Mouse (Mus musculus) CH12.LX (cell line): ENCODE measurements around the gene Nrxn3. TPM values are rescaled to one million over a fixed set of nuclear protein-coding genes. Genes with fewer than 3 reads are reported as not detected.

Experiments
- DNase-seq: peaks from one replicate; pipeline ENCODE4 v3.0.0-alpha.2; 2013; ENCODE audit errors: extremely low read depth
- H3K27ac ChIP-seq: 2 replicates; pipeline ENCODE4 v1.5.1; 2012; ENCODE audit warnings: low read depth, mild to moderate bottlenecking, control low read depth, moderate library complexity; ENCODE audit not compliant: insufficient read depth
- H3K27me3 ChIP-seq: replicated peaks from 2 replicates; pipeline ENCODE3; 2012; ENCODE audit warnings: inconsistent platforms
- H3K36me3 ChIP-seq, 2 experiments: replicated peaks in 1 of 2; 2 replicates each; pipeline versions ENCODE3 to v1.6.1; 2012; ENCODE audit warnings: inconsistent platforms in 1 of 2, low read length in 1 of 2, mild to moderate bottlenecking in 1 of 2, mixed read lengths in 1 of 2, moderate library complexity in 1 of 2; ENCODE audit not compliant: control insufficient read depth in 1 of 2, insufficient read depth in 1 of 2
- H3K4me1 ChIP-seq, 2 experiments: 2 replicates each; pipeline ENCODE4 v1.6.1; 2012; ENCODE audit warnings: inconsistent platforms in 1 of 2, moderate library complexity in 1 of 2; ENCODE audit not compliant: insufficient read depth in 2 of 2, control insufficient read depth in 1 of 2
- H3K4me2 ChIP-seq: 2 replicates; pipeline ENCODE4 v1.6.1; 2012; ENCODE audit warnings: low read depth, mild to moderate bottlenecking, control low read depth; ENCODE audit not compliant: poor library complexity, insufficient read depth, severe bottlenecking
- H3K4me3 ChIP-seq, 3 experiments: fragments of 150-350 bp in 1 of 3; sonication (generic) in 1 of 3; replicated peaks in 1 of 3; 2 replicates each; pipeline versions ENCODE3 to v1.5.1; 2011 to 2012; ENCODE audit warnings: low read depth in 2 of 3, low read length in 2 of 3, mild to moderate bottlenecking in 2 of 3, moderate library complexity in 2 of 3, control low read depth in 1 of 3, improper control_type of control experiment in 1 of 3, inconsistent platforms in 1 of 3, mixed read lengths in 1 of 3; ENCODE audit not compliant: poor library complexity in 1 of 3
- H3K79me2 ChIP-seq: replicated peaks from 2 replicates; pipeline ENCODE4 v1.6.1; 2012; ENCODE audit warnings: mild to moderate bottlenecking, moderate library complexity; ENCODE audit not compliant: control insufficient read depth, poor library complexity, insufficient read depth, severe bottlenecking; ENCODE audit errors: extremely low read depth
- H3K9ac ChIP-seq: 2 replicates; pipeline ENCODE4 v1.6.1; 2012; ENCODE audit warnings: low read depth, mild to moderate bottlenecking, control low read depth, moderate library complexity; ENCODE audit not compliant: insufficient read depth
- H3K9me3 ChIP-seq: replicated peaks from 2 replicates; pipeline ENCODE3; 2012; ENCODE audit warnings: low read length, inconsistent platforms, mixed read lengths
- CHD2 ChIP-seq: IDR thresholded peaks from 2 replicates; pipeline ENCODE4 v1.6.1; 2011; ENCODE audit warnings: low read length, improper control_type of control experiment
- E2F4 ChIP-seq: IDR thresholded peaks from 2 replicates; pipeline ENCODE4 v1.6.1; 2011; ENCODE audit warnings: low read depth, low read length, improper control_type of control experiment; ENCODE audit not compliant: insufficient replicate concordance
- ELF1 ChIP-seq: IDR thresholded peaks from 2 replicates; pipeline ENCODE4 v1.6.1; 2014; ENCODE audit warnings: low read depth, mild to moderate bottlenecking, inconsistent platforms, low read length, improper control_type of control experiment
- EP300 ChIP-seq: IDR thresholded peaks from 2 replicates; pipeline ENCODE4 v1.6.1; 2011; ENCODE audit warnings: low read length, improper control_type of control experiment
- HCFC1 ChIP-seq: IDR thresholded peaks from 2 replicates; pipeline ENCODE4 v1.6.1; 2012; ENCODE audit warnings: low read depth, mild to moderate bottlenecking, inconsistent platforms, low read length, improper control_type of control experiment
- IRF4 ChIP-seq: IDR thresholded peaks from 2 replicates; pipeline ENCODE4 v1.6.1; 2014; ENCODE audit warnings: low read depth, mild to moderate bottlenecking, inconsistent platforms, low read length, improper control_type of control experiment
- JUN ChIP-seq: IDR thresholded peaks from 2 replicates; pipeline ENCODE4 v1.6.1; 2011; ENCODE audit warnings: low read depth, mild to moderate bottlenecking, low read length, improper control_type of control experiment, moderate library complexity; ENCODE audit not compliant: insufficient read depth
- JUND ChIP-seq: conservative IDR thresholded peaks from 2 replicates; pipeline ENCODE4 v1.6.1; 2011; ENCODE audit warnings: low read depth, low read length, improper control_type of control experiment
- KAT2A ChIP-seq: IDR thresholded peaks from 2 replicates; pipeline ENCODE4 v1.6.1; 2012; ENCODE audit warnings: low read length, improper control_type of control experiment, inconsistent platforms; ENCODE audit not compliant: insufficient replicate concordance
- MAFK ChIP-seq: IDR thresholded peaks from 2 replicates; pipeline ENCODE4 v1.6.1; 2011; ENCODE audit warnings: low read length, improper control_type of control experiment; ENCODE audit not compliant: insufficient replicate concordance
- MAX ChIP-seq: IDR thresholded peaks from 2 replicates; pipeline ENCODE4 v1.6.1; 2011; ENCODE audit warnings: low read length, improper control_type of control experiment
- MAZ ChIP-seq: IDR thresholded peaks from 2 replicates; pipeline ENCODE4 v1.6.1; 2012; ENCODE audit warnings: low read depth, mild to moderate bottlenecking, inconsistent platforms, low read length, improper control_type of control experiment, moderate library complexity
- NRF1 ChIP-seq: IDR thresholded peaks from 2 replicates; pipeline ENCODE4 v1.6.1; 2014; ENCODE audit warnings: low read depth, mild to moderate bottlenecking, inconsistent platforms, low read length, improper control_type of control experiment, moderate library complexity
- PAX5 ChIP-seq: IDR thresholded peaks from 2 replicates; pipeline ENCODE4 v1.6.1; 2012; ENCODE audit warnings: low read length, inconsistent platforms, mixed read lengths
- POLR2A ChIP-seq: IDR thresholded peaks from 2 replicates; pipeline ENCODE4 v1.6.1; 2011; ENCODE audit warnings: low read depth, mild to moderate bottlenecking, improper control_type of control experiment, low read length
- POLR2AphosphoS2 ChIP-seq: IDR thresholded peaks from 2 replicates; pipeline ENCODE4 v1.6.1; 2011; ENCODE audit warnings: low read depth, low read length, improper control_type of control experiment
- RCOR1 ChIP-seq: conservative IDR thresholded peaks from 2 replicates; pipeline ENCODE4 v1.6.1; 2012; ENCODE audit warnings: low read depth, mild to moderate bottlenecking, inconsistent platforms, low read length, improper control_type of control experiment
- TBP ChIP-seq: conservative IDR thresholded peaks from 2 replicates; pipeline ENCODE4 v1.6.1; 2011; ENCODE audit warnings: low read depth, low read length, improper control_type of control experiment
- TCF12 ChIP-seq: IDR thresholded peaks from 2 replicates; pipeline ENCODE4 v1.6.1; 2014; ENCODE audit warnings: low read depth, mild to moderate bottlenecking, inconsistent platforms, low read length, improper control_type of control experiment
- ZC3H11A ChIP-seq: IDR thresholded peaks from 2 replicates; pipeline ENCODE4 v1.6.1; 2012; ENCODE audit warnings: low read depth, mild to moderate bottlenecking, inconsistent platforms, low read length, improper control_type of control experiment
- ZKSCAN1 ChIP-seq: IDR thresholded peaks from 2 replicates; pipeline ENCODE4 v1.6.1; 2012; ENCODE audit warnings: low read depth, inconsistent platforms, low read length, improper control_type of control experiment, borderline replicate concordance
- dilution Hi-C: fragments of 300-500 bp; cut with MboI; formaldehyde crosslinking; loops from 2 replicates; pipeline ENCODE4 v1.14.3; 2020; ENCODE audit warnings: low sequenced_read_pairs; ENCODE audit not compliant: extremely low pct_unique_long_range_greater_than_20kb, extremely low pct_ligation_motif_present
- in situ Hi-C: fragments of 300-500 bp; cut with MboI; formaldehyde crosslinking; loops from 3 replicates; pipeline ENCODE4 v1.14.3; 2019; ENCODE audit warnings: low sequenced_read_pairs, low pct_ligation_motif_present, low pct_unique_long_range_greater_than_20kb, mixed read lengths
- polyA plus RNA-seq: library from polyadenylated mRNA; unstranded; fragments of >175 nt; gene quantifications from 2 replicates; pipeline ENCODE4 v1.2.1, GENCODE M21; 2012; ENCODE audit warnings: low read depth; ENCODE audit not compliant: insufficient read length
- total RNA-seq, 2 experiments: library from RNA; depleted of rRNA; stranded (reverse); fragments of 300-350 nt in 1 of 2; fragments of >200 nt in 1 of 2; gene quantifications; 2 replicates each; pipeline ENCODE4 v1.2.3; 2012 to 2014

Nrxn3 gene
- total and polyA plus RNA-seq, 3 experiments: 0.04 to 0.17 (median 0.09) TPM

GRCm38 (mm10) chr12:89882617-89883370 is 1160.1 kb downstream of the Nrxn3 start:
- Histone ChIP-seq H3K9ac (no peak overlapping the region), H3K4me1 (peaks cover 0 to 17% of the 10 kb centered on the region in 2 experiments; a peak in 2 of 4 replicates), H3K4me3 (no peak overlapping the region), H3K27ac (no peak overlapping the region), H3K79me2 (no peaks in the 10 kb centered on the region), H3K9me3 (no peaks in the 10 kb centered on the region), H3K27me3 (no peaks in the 10 kb centered on the region), H3K4me2 (no peak overlapping the region), H3K36me3 (no peaks in the 10 kb centered on the region)
- in situ Hi-C loops (no loop called here), dilution Hi-C loops (no loop called here)
- no peak for DNase-seq
- no peak for TF ChIP-seq ELF1
- TF ChIP-seq EP300: no peak
- TF ChIP-seq E2F4: no peak
- no peak for TF ChIP-seq POLR2AphosphoS2
- no peak for TF ChIP-seq RCOR1
- TF ChIP-seq ZKSCAN1: no peak
- TF ChIP-seq KAT2A: no peak
- no peak for TF ChIP-seq PAX5
- no peak for TF ChIP-seq MAFK
- no peak for TF ChIP-seq NRF1
- TF ChIP-seq MAZ: no peak
- TF ChIP-seq CHD2: no peak
- no peak for TF ChIP-seq HCFC1
- no peak for TF ChIP-seq JUN
- TF ChIP-seq TBP: no peak
- TF ChIP-seq POLR2A: no peak
- TF ChIP-seq IRF4: no peak
- TF ChIP-seq JUND: no peak

DNA sequence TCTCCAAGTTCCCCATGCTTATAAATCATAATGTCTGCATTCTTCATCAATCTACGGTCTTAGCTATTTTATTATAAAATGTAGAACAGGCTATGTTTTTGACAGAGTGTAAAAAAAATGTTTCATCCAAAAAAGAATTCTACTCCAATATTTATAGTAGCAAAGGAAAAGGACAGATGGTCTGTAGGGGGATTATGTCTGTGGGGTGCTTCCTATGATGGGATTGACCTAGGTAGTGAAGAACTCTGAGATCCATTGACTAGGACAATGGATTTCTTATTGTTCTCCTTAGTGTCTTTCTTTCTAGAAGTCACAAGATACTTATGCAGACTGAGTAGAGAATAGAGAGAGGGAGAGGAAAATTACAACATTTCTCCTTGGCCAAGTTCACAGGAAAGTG is 1161.9 kb downstream of the Nrxn3 start:
- Histone ChIP-seq H3K4me2 (no peak overlapping the region), H3K4me3 (no peak overlapping the region), H3K36me3 (no peaks in the 10 kb centered on the region), H3K4me1 (peaks cover 0 to 17% of the 10 kb centered on the region in 2 experiments; a peak in 2 of 4 replicates), H3K9me3 (no peaks in the 10 kb centered on the region), H3K27me3 (no peaks in the 10 kb centered on the region), H3K9ac (no peak overlapping the region), H3K79me2 (no peaks in the 10 kb centered on the region), H3K27ac (no peak overlapping the region)
- in situ Hi-C loops: no loop called here
- DNase-seq: no peak
- TF ChIP-seq TBP (no peak), MAX (no peak), IRF4 (no peak), ELF1 (no peak), ZC3H11A (no peak), TCF12 (no peak), E2F4 (no peak)
- dilution Hi-C loops: no loop called here
